In genomic region chr9:21927208-21927753, GRCm38 (mm10) we compare ENCODE assay signal across 8 mouse cellular contexts. TPM values are rescaled to one million over a fixed set of nuclear protein-coding genes. Genes with fewer than 3 reads are reported as not detected.
A peak's percentile ranks its signal among the peaks of the same experiment; 100 is the strongest.
DNase-seq lines count a peak whose midpoint lies in the region; ATAC-seq and TF ChIP-seq lines count a peak whose summit lies in the region.

Gene Ccdc159 (plus strand): TSS chr9:21927471.
Gene Tmem205 (minus strand): TSS chr9:21927556.

- H3K79me2 ChIP-seq in liver, adult 2 months (ENCODE audit: control insufficient read depth, insufficient read depth, low read length), result no peaks in the 10 kb centered on the region; the same call in 1 of the 2 replicates

- peaks cover 58% of the 10 kb centered on the region for H3K4me1 ChIP-seq in E14TG2a.4 (replicated peaks; ENCODE audit: low read depth, low read length)
- peaks cover 37% of the 10 kb centered on the region for H3K4me1 ChIP-seq in heart, embryonic 13.5 days
- 0 out of 2 replicates have a peak, but pooled peaks cover 3% of the 10 kb centered on the region for H3K4me1 ChIP-seq in kidney, postnatal 0 days (replicated peaks; ENCODE audit: insufficient read depth, low read length)
- H3K4me1 ChIP-seq in liver, adult 2 months (ENCODE audit: control insufficient read depth, insufficient read depth, low read length), result peaks cover 14% of the 10 kb centered on the region
- 0 out of 2 replicates have a peak, but pooled peaks cover 6% of the 10 kb centered on the region for H3K4me1 ChIP-seq in stomach, postnatal 0 days (replicated peaks; ENCODE audit: control insufficient read depth, insufficient read depth)

- no peaks in the 10 kb centered on the region for H3K27me3 ChIP-seq in E14TG2a.4 (ENCODE audit: insufficient read depth, low read length)
- H3K27me3 ChIP-seq in heart, embryonic 13.5 days (replicated peaks), result no peaks in the 10 kb centered on the region
- no peaks in the 10 kb centered on the region for H3K27me3 ChIP-seq in kidney, postnatal 0 days (ENCODE audit: insufficient read depth, low read length)
- no peaks in the 10 kb centered on the region for H3K27me3 ChIP-seq in liver, adult 2 months (ENCODE audit: control insufficient read depth, insufficient read depth, low read length)
- no peaks in the 10 kb centered on the region for H3K27me3 ChIP-seq in stomach, postnatal 0 days (ENCODE audit: control insufficient read depth, insufficient read depth, low read length)

- peak within 1 kb of the TSS; percentile 74 for H3K27ac ChIP-seq in heart, embryonic 13.5 days (replicated peaks)
- H3K27ac ChIP-seq in kidney, postnatal 0 days, result peak within 1 kb of the TSS; percentile 72
- H3K27ac ChIP-seq in liver, adult 2 months (replicated peaks; ENCODE audit: insufficient read depth, low read depth, low read length), result peak within 1 kb of the TSS; percentile 98
- peak within 1 kb of the TSS; percentile 79 for H3K27ac ChIP-seq in stomach, postnatal 0 days (replicated peaks)

- H3K36me3 ChIP-seq in E14TG2a.4 (ENCODE audit: insufficient read depth, low read length), result peaks cover 38% of the 10 kb centered on the region
- peaks cover 7% of the 10 kb centered on the region for H3K36me3 ChIP-seq in heart, embryonic 13.5 days
- H3K36me3 ChIP-seq in kidney, postnatal 0 days (ENCODE audit: insufficient read depth, low read length), result no peaks in the 10 kb centered on the region
- H3K36me3 ChIP-seq in liver, adult 2 months (ENCODE audit: control insufficient read depth, insufficient read depth, low read length), result peaks cover 12% of the 10 kb centered on the region
- H3K36me3 ChIP-seq in stomach, postnatal 0 days (ENCODE audit: control insufficient read depth, insufficient read depth, low read length), result no peaks in the 10 kb centered on the region

- peak; percentile 99 for TF ChIP-seq POLR2A in liver, adult 2 months (IDR thresholded peaks at IDR 0.05; ENCODE audit: extremely low read depth, insufficient read depth, low read length)

- TF ChIP-seq CTCF in E14TG2a.4 (conservative IDR thresholded peaks at IDR 0.05; ENCODE audit: low read length), result no peak
- TF ChIP-seq CTCF in kidney, postnatal 0 days (IDR thresholded peaks at IDR 0.05; ENCODE audit: low read depth), result no peak
- TF ChIP-seq CTCF in liver, adult 2 months (IDR thresholded peaks at IDR 0.05; ENCODE audit: low read depth, low read length), result no peak
- no peak for TF ChIP-seq CTCF in stomach, postnatal 0 days (IDR thresholded peaks at IDR 0.05; ENCODE audit: low read depth)

- DNase-seq in c-Kit-positive CD71-negative TER-119-negative erythroid progenitor cells, embryonic 14.5 days (ENCODE audit: low read depth), result peak; percentile 78
- DNase-seq in fibroblast of lung, adult 2 months (ENCODE audit: low read depth), result peak; percentile 97
- peak; percentile 99 for DNase-seq in kidney, postnatal 0 days (ENCODE audit: low spot score)
- peak; percentile 99 for DNase-seq in liver, adult 2 months (ENCODE audit: extremely low read depth, low read depth, low spot score)
- peak; percentile 95 for DNase-seq in stomach, postnatal 0 days (ENCODE audit: low spot score)

- no peak for TF ChIP-seq EP300 in stomach, postnatal 0 days (optimal IDR thresholded peaks at IDR 0.05)

- peak within 1 kb of the TSS; percentile 87 for H3K9ac ChIP-seq in heart, embryonic 13.5 days
- H3K9ac ChIP-seq in kidney, postnatal 0 days (ENCODE audit: low read depth, low read length), result peak within 1 kb of the TSS; percentile 66
- peak within 1 kb of the TSS; percentile 89 for H3K9ac ChIP-seq in liver, adult 2 months (ENCODE audit: low read depth, low read length)
- peak within 1 kb of the TSS; percentile 60 for H3K9ac ChIP-seq in stomach, postnatal 0 days (ENCODE audit: low read length)

- H3K4me2 ChIP-seq in heart, embryonic 13.5 days, result peak within 1 kb of the TSS; percentile 71
- H3K4me2 ChIP-seq in kidney, postnatal 0 days (ENCODE audit: low read length), result peak within 1 kb of the TSS; percentile 70
- peak within 1 kb of the TSS; percentile 60 for H3K4me2 ChIP-seq in stomach, postnatal 0 days (replicated peaks; ENCODE audit: low read depth)

- peak; percentile 82 for ATAC-seq in heart, embryonic 13.5 days (ENCODE audit: extremely low read depth, insufficient number of reproducible peaks, low FRiP score, low TSS enrichment)
- ATAC-seq in kidney, postnatal 0 days (replicated peaks; ENCODE audit: low FRiP score, low read depth), result peak; percentile 98
- ATAC-seq in monocyte, adult 5-6 weeks (replicated peaks; ENCODE audit: insufficient number of reproducible peaks, low FRiP score, low TSS enrichment, poor library complexity, severe bottlenecking), result peak; percentile 77
- ATAC-seq in stomach, postnatal 0 days (ENCODE audit: low FRiP score, low TSS enrichment), result peak; percentile 96

- peak within 1 kb of the TSS; percentile 87 for H3K4me3 ChIP-seq in E14TG2a.4 (replicated peaks; ENCODE audit: low read length)
- H3K4me3 ChIP-seq in heart, embryonic 13.5 days, result peak within 1 kb of the TSS; percentile 60
- H3K4me3 ChIP-seq in kidney, postnatal 0 days (replicated peaks; ENCODE audit: low read depth, low read length), result peak within 1 kb of the TSS; percentile 54
- H3K4me3 ChIP-seq in liver, adult 2 months (ENCODE audit: insufficient read depth, low read depth, low read length), result peak within 1 kb of the TSS; percentile 65
- peak within 1 kb of the TSS; percentile 47 for H3K4me3 ChIP-seq in stomach, postnatal 0 days (ENCODE audit: low read depth, low read length)

- H3K9me3 ChIP-seq in E14TG2a.4 (ENCODE audit: low read length), result no peaks in the 10 kb centered on the region
- no peaks in the 10 kb centered on the region for H3K9me3 ChIP-seq in heart, embryonic 13.5 days
- no peaks in the 10 kb centered on the region for H3K9me3 ChIP-seq in kidney, postnatal 0 days (replicated peaks; ENCODE audit: low read length)
- H3K9me3 ChIP-seq in stomach, postnatal 0 days (ENCODE audit: control insufficient read depth, low read length), result no peaks in the 10 kb centered on the region

- WGBS in heart, embryonic 13.5 days, result under 1% methylated on average over 28 of the region's 28 CpGs
- under 1% methylated on average over 28 of the region's 28 CpGs for WGBS in kidney, postnatal 0 days
- WGBS in liver, adult 2 months, result under 1% methylated on average over 28 of the region's 28 CpGs
- 1% methylated on average over 28 of the region's 28 CpGs for WGBS in stomach, postnatal 0 days

RNA-seq across cellular contexts. Expression of gene Ccdc159, which starts in this region (rescaled TPM):
- polyA plus RNA-seq in heart, embryonic 13.5 days (2015; fragmentation: Nextera tagmentation; extraction: Ambion mirVana), result 2.6 and 3.2 TPM in 2 replicates
- 1.8 and 2.0 TPM in 2 replicates for polyA plus RNA-seq in kidney, postnatal 0 days (2015; fragmentation: Nextera tagmentation; extraction: Ambion mirVana)
- 7.6 and 7.9 TPM in 2 replicates for total RNA-seq in liver, adult 2 months (2014; rRNA removed)
- polyA plus RNA-seq in liver, adult 2 months (2012; rRNA removed), result 6.7 and 11.6 TPM in 2 replicates
- 0.21 TPM in 1 of 3 replicates, not detected in the others for total RNA-seq in monocyte, adult 5-6 weeks (2017)
- 1.1 and 1.9 TPM in 2 replicates for polyA plus RNA-seq in stomach, postnatal 0 days (2015; fragmentation: Nextera tagmentation; extraction: Ambion mirVana)

RNA-seq across cellular contexts. Expression of gene Tmem205, which starts in this region (rescaled TPM):
- polyA plus RNA-seq in heart, embryonic 13.5 days (2015; fragmentation: Nextera tagmentation; extraction: Ambion mirVana), result 41.5 and 47.8 TPM in 2 replicates
- polyA plus RNA-seq in kidney, postnatal 0 days (2015; fragmentation: Nextera tagmentation; extraction: Ambion mirVana), result 82.9 and 83.7 TPM in 2 replicates
- total RNA-seq in liver, adult 2 months (2014; rRNA removed), result 841 and 970 TPM in 2 replicates
- polyA plus RNA-seq in liver, adult 2 months (2012; rRNA removed), result 1,676 and 1,979 TPM in 2 replicates
- 1.1 to 5.0 TPM (median 4.0 TPM) in 3 replicates for total RNA-seq in monocyte, adult 5-6 weeks (2017)
- polyA plus RNA-seq in stomach, postnatal 0 days (2015; fragmentation: Nextera tagmentation; extraction: Ambion mirVana), result 95.0 and 95.7 TPM in 2 replicates

Comparison
In these comparisons a context has a peak if more than half of its experiments do, and no peak if none do; other contexts are left out.
1. Peak in every context shown above with its lines: DNase-seq, ATAC-seq, H3K4me3 ChIP-seq and H3K27ac ChIP-seq.
2. RNA of gene Tmem205 (total RNA-seq): 841 to 970 TPM in liver, adult 2 months; 1.1 to 5.0 TPM in monocyte, adult 5-6 weeks; every median in the first group is over 100 times any median in the second.
3. RNA of gene Tmem205 (polyA plus RNA-seq): 1,676 to 1,979 TPM in liver, adult 2 months; 95.0 to 95.7 TPM in stomach, postnatal 0 days, 82.9 to 83.7 TPM in kidney, postnatal 0 days and 41.5 to 47.8 TPM in heart, embryonic 13.5 days; every median in the first group is over 10 times any median in the second.